Mouse (Mus musculus) midbrain, postnatal 0 days (tissue): Measurements from ENCODE around the gene Tnpo3. TPM values are rescaled to one million over a fixed set of nuclear protein-coding genes. Genes with fewer than 3 reads are reported as not detected.
"Not testable (repeated sequence)": the region's sequence is repeated elsewhere in the genome, so short reads cannot be mapped to it uniquely, and the experiment has no call there.

Experiments used
- ATAC-seq: fragments of 200-750 bp; cut with Nextera tagmentation; 2 replicates; pipeline ENCODE4 v1.8.0; 2017; ENCODE audit warnings: moderate number of reproducible peaks, mild to moderate bottlenecking, moderate TSS enrichment, moderate library complexity; ENCODE audit not compliant: low FRiP score
- DNase-seq: peaks from one replicate; pipeline ENCODE4 v3.0.0-alpha.2; 2015; ENCODE audit warnings: low spot score
- H3K27ac ChIP-seq: fragments of 300-500 bp; sonication (generic); 2 replicates; pipeline ENCODE4 v1.5.1; 2014; ENCODE audit warnings: low read depth, mild to moderate bottlenecking, low read length, mixed read lengths
- H3K27me3 ChIP-seq: fragments of 300-500 bp; sonication (generic); 2 replicates; pipeline ENCODE4 v1.6.1; 2014; ENCODE audit warnings: low read length, control low read depth, mixed read lengths; ENCODE audit not compliant: insufficient read depth
- H3K36me3 ChIP-seq: fragments of 300-500 bp; sonication (generic); 2 replicates; pipeline ENCODE4 v1.6.1; 2014; ENCODE audit warnings: low read length, control low read depth, mixed read lengths; ENCODE audit not compliant: insufficient read depth
- H3K4me1 ChIP-seq: fragments of 300-500 bp; sonication (generic); 2 replicates; pipeline ENCODE4 v1.6.1; 2014; ENCODE audit warnings: mild to moderate bottlenecking, control low read depth, antibody characterized with exemption, low read length, mixed read lengths; ENCODE audit not compliant: insufficient read depth
- H3K4me2 ChIP-seq: fragments of 300-500 bp; sonication (generic); 2 replicates; pipeline ENCODE4 v1.6.1; 2014; ENCODE audit warnings: low read depth, mild to moderate bottlenecking, low read length, mixed read lengths; ENCODE audit not compliant: poor library complexity, severe bottlenecking
- H3K4me3 ChIP-seq: fragments of 300-500 bp; sonication (generic); 2 replicates; pipeline ENCODE4 v1.5.1; 2014; ENCODE audit warnings: low read depth, mild to moderate bottlenecking, low read length, moderate library complexity
- H3K9ac ChIP-seq: fragments of 300-500 bp; sonication (generic); replicated peaks from 2 replicates; pipeline ENCODE4 v1.6.1; 2014; ENCODE audit warnings: mild to moderate bottlenecking, low read length, moderate library complexity, mixed read lengths; ENCODE audit not compliant: poor library complexity, severe bottlenecking
- H3K9me3 ChIP-seq: fragments of 300-500 bp; sonication (generic); 2 replicates; pipeline ENCODE4 v1.6.1; 2016; ENCODE audit warnings: low read length, control low read depth
- CTCF ChIP-seq: IDR thresholded peaks from 2 replicates; pipeline ENCODE4 v1.5.1; 2016; ENCODE audit warnings: antibody characterized with exemption, mild to moderate bottlenecking
- WGBS: fragments of 180-500 bp; shearing (Covaris S2); extraction: QIAGEN DNeasy Blood & Tissue Kit; methylation state at CpG from one replicate; pipeline ENCODE4 v1.1.7; 2014; 5-methylcytosine and 5-hydroxymethylcytosine counted together
- polyA plus RNA-seq: library from polyadenylated mRNA; unstranded; fragments of >200 nt; fragmentation: Nextera tagmentation; extraction: Ambion mirVana; gene quantifications from 2 replicates; pipeline ENCODE4 v1.2.1, GENCODE M21; 2015
- total RNA-seq: library from RNA; depleted of rRNA; stranded (reverse); fragments of >200 nt; gene quantifications from 2 replicates; pipeline ENCODE4 v1.2.3, GENCODE M21; 2014

Gene Tnpo3
- total and polyA plus RNA-seq, 2 experiments from 2014 or later = 57.9 to 72.6 TPM

- no peaks in the 10 kb centered on the region for H3K27me3 ChIP-seq
- no peaks in the 10 kb centered on the region for H3K4me1 ChIP-seq
- H3K9me3 ChIP-seq = no peaks in the 10 kb centered on the region
- no peak for TF ChIP-seq CTCF
- H3K27ac ChIP-seq = no peak overlapping the region
- ATAC-seq = no peak
- H3K4me3 ChIP-seq = no peak overlapping the region
- DNase-seq = no peak
- no peak overlapping the region for H3K9ac ChIP-seq
- no peaks in the 10 kb centered on the region for H3K36me3 ChIP-seq
- H3K4me2 ChIP-seq = no peak overlapping the region
- 56% methylated on average over 6 of the region's 6 CpGs for WGBS
Observed at GRCm38 (mm10) chr6:29622273-29622672, 12.6 kb upstream of the Tnpo3 start.

GRCm38 (mm10) chr6:29620840-29621543 is 11.3 kb upstream of the Tnpo3 start:
- 50% methylated on average over 17 of the region's 17 CpGs for WGBS
- Histone ChIP-seq H3K4me2 (no peak overlapping the region), H3K27me3 (no peaks in the 10 kb centered on the region), H3K4me1 (no peaks in the 10 kb centered on the region), H3K4me3 (no peak overlapping the region), H3K9me3 (no peaks in the 10 kb centered on the region), H3K9ac (no peak overlapping the region), H3K36me3 (no peaks in the 10 kb centered on the region), H3K27ac (no peak overlapping the region)
- no peak for DNase-seq
- no peak for ATAC-seq
- no peak for TF ChIP-seq CTCF

DNA sequence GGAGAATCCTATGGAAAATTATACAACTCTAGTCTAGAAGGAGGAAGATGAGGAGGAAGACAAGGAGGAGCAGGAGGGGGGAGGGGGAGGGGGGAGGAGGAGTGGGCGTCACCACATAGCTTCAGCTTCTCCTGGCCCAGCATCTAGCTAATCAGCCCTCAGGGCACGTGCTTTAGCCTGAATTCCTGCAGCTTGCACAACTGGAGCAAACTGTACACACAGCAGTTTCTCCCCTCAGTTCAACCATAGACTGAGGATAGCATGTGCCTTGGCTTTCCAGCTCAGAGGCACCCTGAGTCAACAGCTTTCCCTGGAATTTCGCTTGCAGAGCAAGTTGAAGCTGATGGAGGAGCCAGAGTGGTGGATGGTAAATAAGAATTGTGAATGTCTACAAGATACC is 10.5 kb upstream of the Tnpo3 start:
- H3K9ac ChIP-seq = no peak overlapping the region
- no peaks in the 10 kb centered on the region for H3K36me3 ChIP-seq
- DNase-seq = no peak
- ATAC-seq = no peak
- no peaks in the 10 kb centered on the region for H3K9me3 ChIP-seq
- no peak for TF ChIP-seq CTCF
- no peak overlapping the region for H3K27ac ChIP-seq
- no peaks in the 10 kb centered on the region for H3K4me1 ChIP-seq
- H3K27me3 ChIP-seq = no peaks in the 10 kb centered on the region
- H3K4me3 ChIP-seq = no peak overlapping the region
- H3K4me2 ChIP-seq = no peak overlapping the region
- WGBS = 50% methylated on average over 3 of the region's 3 CpGs

- not testable (repeated sequence) for H3K36me3 ChIP-seq, H3K9me3 ChIP-seq, DNase-seq, H3K27me3 ChIP-seq, H3K4me1 ChIP-seq
- peak overlapping the region; percentile 91 for H3K4me3 ChIP-seq
- H3K27ac ChIP-seq = peak overlapping the region; percentile 92
- H3K4me2 ChIP-seq = peak overlapping the region; percentile 71
- peak overlapping the region; percentile 89; the same call in 1 of the 2 replicates for H3K9ac ChIP-seq
- peak; percentile 55; the same call in 1 of the 2 replicates for ATAC-seq
- 26% methylated on average over 13 of the region's 13 CpGs for WGBS
Observed at GRCm38 (mm10) chr6:29610020-29610640, 443 bp upstream of the Tnpo3 start.

GRCm38 (mm10) chr6:29600188-29600587 is 9.5 kb downstream of the Tnpo3 start:
- no peak for DNase-seq
- Histone ChIP-seq H3K4me2 (no peak overlapping the region), H3K27me3 (no peaks in the 10 kb centered on the region), H3K9me3 (no peaks in the 10 kb centered on the region), H3K36me3 (no peaks in the 10 kb centered on the region), H3K4me3 (no peak overlapping the region), H3K4me1 (no peaks in the 10 kb centered on the region; the same call in 1 of the 2 replicates), H3K27ac (no peak overlapping the region), H3K9ac (no peak overlapping the region)
- no peak for ATAC-seq
- TF ChIP-seq CTCF = no peak

- no peak overlapping the region for H3K4me3 ChIP-seq
- 93% methylated on average over 2 of the region's 2 CpGs for WGBS
- TF ChIP-seq CTCF = no peak
- DNase-seq (no peak), ATAC-seq (no peak)
- H3K4me2 ChIP-seq = no peak overlapping the region
- no peaks in the 10 kb centered on the region for H3K36me3 ChIP-seq
- H3K9ac ChIP-seq = no peak overlapping the region
- no peaks in the 10 kb centered on the region for H3K9me3 ChIP-seq
- no peaks in the 10 kb centered on the region; the same call in 1 of the 2 replicates for H3K4me1 ChIP-seq
- H3K27me3 ChIP-seq = no peaks in the 10 kb centered on the region
- no peak overlapping the region for H3K27ac ChIP-seq
Observed at GRCm38 (mm10) chr6:29595656-29596055, 14.0 kb downstream of the Tnpo3 start.
